Mouse (Mus musculus) G1E (cell line): Measurements from ENCODE around the gene Unc5b. TPM values are rescaled to one million over a fixed set of nuclear protein-coding genes. Genes with fewer than 3 reads are reported as not detected.

Source experiments
- ATAC-seq: 2 replicates; pipeline ENCODE4 v1.8.0; 2016; ENCODE audit warnings: mild to moderate bottlenecking; ENCODE audit not compliant: insufficient number of reproducible peaks, poor library complexity, low FRiP score, severe bottlenecking; ENCODE audit errors: extremely low read depth
- DNase-seq: peaks from one replicate; pipeline ENCODE4 v3.0.0; 2012; ENCODE audit warnings: low spot score
- H3K27me3 ChIP-seq: 2 replicates; pipeline ENCODE4 v1.6.1; 2012; ENCODE audit warnings: mild to moderate bottlenecking, low read length, inconsistent platforms; ENCODE audit not compliant: insufficient read depth
- H3K36me3 ChIP-seq: replicated peaks from 2 replicates; pipeline ENCODE3; 2012; ENCODE audit warnings: mild to moderate bottlenecking, inconsistent platforms
- H3K4me1 ChIP-seq: 2 replicates; pipeline ENCODE4 v1.6.1; 2012; ENCODE audit warnings: low read depth, low read length, inconsistent platforms, mixed read lengths; ENCODE audit not compliant: insufficient read depth
- H3K4me3 ChIP-seq: 2 replicates; pipeline ENCODE4 v1.5.1; 2012; ENCODE audit warnings: low read depth, mild to moderate bottlenecking, inconsistent platforms, low read length, moderate library complexity, mixed read lengths
- H3K9me3 ChIP-seq: replicated peaks from 2 replicates; pipeline ENCODE4 v1.6.1; 2012; ENCODE audit warnings: inconsistent platforms
- CTCF ChIP-seq: IDR thresholded peaks from 2 replicates; pipeline ENCODE4 v1.5.1; 2012; ENCODE audit warnings: low read depth, low read length, inconsistent platforms, mixed read lengths
- GATA1 ChIP-seq: IDR thresholded peaks from 2 replicates; pipeline ENCODE4 v1.6.1; 2012; ENCODE audit warnings: borderline replicate concordance, low read length, inconsistent platforms, mixed read lengths
- GATA2 ChIP-seq: IDR thresholded peaks from 2 replicates; pipeline ENCODE4 v1.6.1; 2012; ENCODE audit warnings: low read depth, low read length, inconsistent platforms, borderline replicate concordance
- POLR2AphosphoS5 ChIP-seq: IDR thresholded peaks from 2 replicates; pipeline ENCODE4 v1.6.1; 2012; ENCODE audit warnings: low read depth, low read length, inconsistent platforms; ENCODE audit not compliant: insufficient replicate concordance
- TAL1 ChIP-seq: conservative IDR thresholded peaks from 2 replicates; pipeline ENCODE4 v1.6.1; 2012; ENCODE audit warnings: low read depth, low read length, inconsistent platforms, mixed read lengths
- polyA plus RNA-seq: library from polyadenylated mRNA; stranded (reverse); fragments of >175 nt; gene quantifications from 2 replicates; pipeline ENCODE4 v1.2.3, GENCODE M21; 2012
- total RNA-seq, 2 experiments: library from RNA; stranded (forward) in 1 of 2; stranded (reverse) in 1 of 2; fragments of 200-1000 nt in 1 of 2; fragments of >200 nt in 1 of 2; fragmentation: Nextera tagmentation in 1 of 2; gene quantifications; 2 replicates each; pipeline ENCODE4 v1.2.3; 2014 to 2017

Gene Unc5b
- total and polyA plus RNA-seq, 3 experiments: under 0.01 TPM; not detected in 2

DNA sequence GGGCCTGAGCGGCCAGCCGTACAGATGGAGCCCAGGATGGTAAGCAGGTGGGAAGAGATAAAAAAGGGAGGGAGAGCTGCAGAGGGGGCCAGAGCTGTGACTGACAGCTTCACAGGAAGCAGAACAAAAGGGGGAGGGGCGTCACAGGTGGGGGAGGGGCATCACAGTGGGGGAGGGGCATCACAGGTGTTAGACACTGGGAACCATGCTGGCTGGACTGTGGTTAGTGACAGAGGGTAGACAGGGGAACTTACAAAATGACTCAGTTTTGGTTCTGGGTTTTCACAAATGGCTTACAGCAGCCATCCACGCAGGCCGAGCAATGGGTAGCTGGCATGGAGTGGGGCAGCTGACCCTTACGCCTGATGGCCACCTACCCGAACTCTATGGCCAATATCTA is 89.9 kb downstream of the Unc5b start:
- Histone ChIP-seq H3K4me3 (no peak overlapping the region), H3K27me3 (no peaks in the 10 kb centered on the region), H3K36me3 (peaks cover 23% of the 10 kb centered on the region), H3K9me3 (no peaks in the 10 kb centered on the region), H3K4me1 (no peaks in the 10 kb centered on the region)
- no peak for DNase-seq
- TF ChIP-seq TAL1 (no peak), GATA2 (no peak), CTCF (no peak), GATA1 (no peak), POLR2AphosphoS5 (no peak)
- no peak for ATAC-seq

DNA sequence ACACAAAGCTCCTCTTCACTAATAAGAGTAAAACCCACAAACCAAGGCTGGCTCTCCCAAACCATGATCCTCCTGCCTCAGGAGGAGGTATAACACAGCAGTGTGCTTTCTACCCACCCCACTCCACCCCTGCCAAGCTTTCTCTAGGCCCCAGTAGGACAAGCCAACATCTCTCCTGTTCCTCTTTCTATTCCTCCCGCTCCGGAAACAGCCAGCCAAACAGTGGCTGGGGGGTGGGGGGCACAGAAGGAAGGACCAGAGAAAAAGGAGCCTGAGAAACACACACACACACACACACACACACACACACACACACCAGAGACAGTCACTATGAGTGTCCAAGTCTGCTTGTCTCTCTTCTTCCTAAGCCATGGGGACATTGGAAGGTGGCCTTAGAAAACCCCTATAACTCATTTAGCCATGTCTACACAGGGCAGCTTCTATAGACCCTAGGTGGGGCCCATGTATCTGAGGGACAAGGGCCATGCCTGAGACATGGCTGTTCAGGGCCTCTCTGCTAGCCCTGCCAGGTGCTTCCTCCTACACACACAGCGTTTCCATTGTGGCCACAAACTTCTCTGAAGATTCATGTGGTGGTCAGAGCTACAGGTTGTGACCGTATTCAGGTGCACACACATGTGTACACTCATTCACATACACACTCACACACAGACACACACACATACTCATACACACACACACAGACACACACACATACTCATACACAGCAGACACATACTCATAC is 91.6 kb downstream of the Unc5b start:
- TF ChIP-seq GATA1: no peak
- TF ChIP-seq GATA2: no peak
- TF ChIP-seq TAL1: no peak
- TF ChIP-seq CTCF: no peak
- TF ChIP-seq POLR2AphosphoS5: no peak
- Histone ChIP-seq H3K4me1 (no peaks in the 10 kb centered on the region), H3K4me3 (no peak overlapping the region), H3K27me3 (no peaks in the 10 kb centered on the region), H3K9me3 (no peaks in the 10 kb centered on the region), H3K36me3 (peaks cover 20% of the 10 kb centered on the region)
- ATAC-seq (no peak), DNase-seq (no peak)

GRCm38 (mm10) chr10:60737886-60738640 is 93.3 kb downstream of the Unc5b start:
- no peaks in the 10 kb centered on the region for H3K9me3 ChIP-seq
- DNase-seq (no peak), ATAC-seq (no peak)

GRCm38 (mm10) chr10:60737169-60737728 is 94.1 kb downstream of the Unc5b start:
- no peak for TF ChIP-seq GATA1
- TF ChIP-seq POLR2AphosphoS5: no peak
- no peak for TF ChIP-seq TAL1
- no peak for TF ChIP-seq GATA2
- TF ChIP-seq CTCF: no peak
- DNase-seq (no peak), ATAC-seq (no peak)
- H3K4me1 ChIP-seq: no peaks in the 10 kb centered on the region
- H3K4me3 ChIP-seq: no peak overlapping the region
- peaks cover 15% of the 10 kb centered on the region for H3K36me3 ChIP-seq
- no peaks in the 10 kb centered on the region for H3K9me3 ChIP-seq
- H3K27me3 ChIP-seq: no peaks in the 10 kb centered on the region

More at GRCm38 (mm10) chr10:60737886-60738640, 93.3 kb downstream of the Unc5b start:
- no peak for TF ChIP-seq CTCF
- TF ChIP-seq POLR2AphosphoS5: no peak
- TF ChIP-seq GATA2: no peak
- no peak for TF ChIP-seq TAL1
- Histone ChIP-seq H3K36me3 (peaks cover 17% of the 10 kb centered on the region), H3K4me1 (no peaks in the 10 kb centered on the region), H3K4me3 (no peak overlapping the region), H3K27me3 (no peaks in the 10 kb centered on the region)

GRCm38 (mm10) chr10:60735737-60736136 is 95.6 kb downstream of the Unc5b start:
- TF ChIP-seq GATA1 (no peak), GATA2 (no peak), POLR2AphosphoS5 (no peak), CTCF (no peak), TAL1 (no peak)
- Histone ChIP-seq H3K27me3 (no peaks in the 10 kb centered on the region), H3K4me3 (no peak overlapping the region), H3K36me3 (peaks cover 11% of the 10 kb centered on the region), H3K9me3 (no peaks in the 10 kb centered on the region), H3K4me1 (no peaks in the 10 kb centered on the region)
- DNase-seq (no peak), ATAC-seq (no peak)

DNA sequence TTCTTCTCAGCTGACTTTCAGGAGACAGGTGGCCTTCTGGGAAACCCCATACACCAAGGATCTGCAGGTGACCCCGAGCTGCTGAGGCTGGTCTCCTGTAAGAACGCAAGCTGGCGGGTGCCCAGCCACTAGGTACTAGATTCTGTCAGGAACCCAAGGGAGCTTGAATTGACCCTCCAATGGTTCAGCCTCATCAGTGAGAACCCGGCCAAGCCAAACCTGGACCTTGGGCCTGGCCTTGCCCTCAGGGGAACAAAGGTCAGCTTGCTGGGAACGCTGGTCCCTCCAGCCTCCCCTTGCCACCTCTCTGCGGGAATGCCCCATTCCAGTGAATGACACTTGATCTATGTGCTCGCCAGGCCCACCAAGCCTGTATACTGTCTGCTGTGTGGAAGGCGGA is 97.9 kb downstream of the Unc5b start:
- TF ChIP-seq POLR2AphosphoS5: no peak
- ATAC-seq (no peak), DNase-seq (no peak)
- Histone ChIP-seq H3K4me1 (no peaks in the 10 kb centered on the region), H3K4me3 (no peak overlapping the region), H3K27me3 (no peaks in the 10 kb centered on the region), H3K36me3 (peaks cover 11% of the 10 kb centered on the region), H3K9me3 (no peaks in the 10 kb centered on the region)
